Mouse (Mus musculus) 3134 (cell line): ENCODE data around the gene Dusp16.

Experiments used
- DNase-seq: peaks from one replicate; pipeline ENCODE4 v3.0.0-alpha.2; 2011; ENCODE audit warnings: low spot score; ENCODE audit not compliant: insufficient read length; ENCODE audit errors: extremely low read depth

The Dusp16 gene

DNA sequence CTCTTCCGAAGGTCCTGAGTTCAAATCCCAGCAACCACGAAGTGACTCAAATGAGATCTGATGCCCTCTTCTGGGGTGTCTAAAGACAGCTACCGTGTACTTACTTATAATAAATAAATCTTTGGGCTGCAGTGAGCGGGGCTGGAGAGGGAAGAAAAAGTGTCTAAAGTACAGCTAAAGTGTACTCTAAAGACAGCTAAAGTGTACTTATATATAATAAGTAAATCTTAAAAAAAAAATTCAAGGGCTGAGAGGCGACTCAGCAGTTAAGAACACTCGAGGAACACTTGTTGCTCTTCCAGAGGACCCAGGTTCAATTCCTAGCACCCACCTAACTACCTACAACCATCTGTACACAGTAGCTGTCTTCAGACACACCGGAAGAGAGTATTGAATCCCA lies 46.5 kb downstream of the Dusp16 start:
- no peak for DNase-seq

DNA sequence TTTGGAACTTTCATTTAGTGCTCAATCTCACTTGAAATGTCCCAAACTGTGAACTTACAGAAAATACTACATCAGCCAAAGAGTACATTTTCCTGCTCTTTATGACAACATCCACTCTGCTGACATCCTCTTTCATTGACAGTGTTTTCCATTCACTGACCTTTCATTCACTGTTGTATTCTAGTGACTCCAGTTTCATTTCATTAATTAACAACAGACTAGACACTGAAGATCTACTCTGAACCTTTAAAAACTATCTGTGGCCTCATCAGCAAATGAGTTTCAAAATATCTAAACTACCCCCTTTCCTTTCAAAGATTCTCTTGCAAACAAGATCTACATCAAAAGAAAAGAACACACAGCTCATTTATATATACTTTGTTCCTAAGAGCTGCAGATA lies 48.9 kb downstream of the Dusp16 start:
- no peak for DNase-seq

DNA sequence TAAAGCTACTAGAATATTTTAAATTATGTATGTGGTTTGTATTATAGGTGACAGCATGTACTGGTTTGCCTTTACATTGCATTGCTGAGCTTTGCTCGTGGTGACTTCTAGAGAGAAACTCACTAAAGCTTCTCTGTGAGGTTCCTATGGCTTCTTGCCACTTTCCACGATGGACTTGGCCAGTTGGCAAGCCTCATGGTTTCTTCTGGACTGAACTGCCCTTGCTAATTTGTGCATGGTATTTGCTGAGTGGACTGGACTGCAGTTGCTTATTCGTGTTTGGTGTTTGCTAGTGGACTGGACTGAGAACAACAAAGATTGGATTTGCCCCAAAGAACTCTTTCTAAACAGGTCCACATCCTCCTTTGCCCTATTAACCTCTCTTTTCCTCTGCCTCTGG lies 55.6 kb downstream of the Dusp16 start:
- no peak for DNase-seq

DNA sequence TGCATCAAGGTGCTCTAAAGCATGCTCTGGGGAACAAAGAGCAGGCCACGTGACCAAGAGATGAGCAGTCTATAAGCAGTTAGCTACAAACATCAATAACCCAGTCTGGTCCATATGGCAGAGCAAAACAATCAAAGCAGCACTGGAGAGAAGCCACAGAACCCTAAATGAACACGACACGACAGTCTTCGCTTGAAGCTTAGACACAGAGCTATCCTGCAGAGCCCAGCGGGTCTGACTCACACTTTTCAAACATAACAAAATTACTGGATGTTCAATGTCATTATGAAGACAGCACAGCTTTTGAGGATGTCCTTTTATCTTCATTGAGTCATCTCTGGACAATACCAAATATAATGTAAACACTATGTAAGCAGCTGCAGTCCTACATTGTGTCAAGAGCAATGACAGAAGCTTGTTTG lies 58.6 kb downstream of the Dusp16 start:
- no peak for DNase-seq

DNA sequence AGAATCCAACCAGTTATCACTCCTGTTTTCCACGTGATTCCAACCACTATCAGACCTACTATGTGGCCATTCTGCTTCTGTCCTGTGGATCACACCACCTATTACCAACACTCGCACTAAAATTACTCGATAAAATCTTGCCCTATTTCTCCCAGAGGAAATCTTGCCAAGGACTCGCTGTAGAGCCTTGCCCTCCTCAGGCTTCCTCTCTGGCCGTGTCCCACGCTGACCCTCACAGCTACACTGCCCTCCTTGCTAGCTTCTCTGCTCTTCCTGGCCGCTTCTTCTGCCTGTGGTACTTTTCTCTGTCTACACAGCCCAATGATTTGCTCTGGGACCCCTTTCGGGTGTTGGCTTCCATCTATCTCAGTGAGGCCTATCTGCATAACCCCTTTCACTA lies 59.6 kb downstream of the Dusp16 start:
- DNase-seq, result no peak

DNA sequence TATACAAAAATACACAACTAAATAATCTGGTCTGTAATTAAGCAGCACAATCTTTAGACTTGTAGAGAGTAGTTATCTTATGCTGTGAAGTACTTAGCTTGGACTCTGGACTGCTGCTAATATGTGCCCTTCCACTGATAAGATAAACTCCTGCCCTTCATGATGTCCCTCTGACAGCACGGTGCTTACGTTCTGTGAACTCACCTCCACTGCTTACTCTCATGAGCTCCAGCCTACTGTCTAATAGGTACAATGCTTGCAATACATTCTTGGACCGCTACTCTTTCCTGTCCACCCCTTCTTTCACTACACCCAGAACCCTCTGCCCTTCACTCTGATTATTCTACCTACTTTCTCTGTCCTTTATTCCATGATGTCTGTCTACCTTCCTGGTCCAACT lies 61.4 kb downstream of the Dusp16 start:
- DNase-seq, result no peak

DNA sequence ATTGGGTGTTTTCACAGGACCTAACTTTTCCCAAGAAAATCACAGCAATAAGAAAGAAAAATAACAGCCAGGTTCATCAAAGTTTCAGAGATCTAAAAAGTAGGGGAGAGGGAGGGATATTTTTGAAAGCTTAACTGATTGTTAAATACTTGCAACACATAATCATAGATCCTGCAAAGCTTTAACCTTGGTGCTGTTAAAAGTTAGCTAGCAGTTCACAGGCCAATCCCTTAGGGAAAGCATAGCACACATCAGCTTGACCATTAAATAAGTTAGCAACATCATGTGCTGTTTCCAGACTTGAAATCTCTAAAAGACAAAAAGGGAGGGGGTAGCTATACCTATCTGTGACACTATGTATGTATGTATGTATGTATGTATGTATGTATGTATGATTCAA lies 67.0 kb downstream of the Dusp16 start:
- no peak for DNase-seq

DNA sequence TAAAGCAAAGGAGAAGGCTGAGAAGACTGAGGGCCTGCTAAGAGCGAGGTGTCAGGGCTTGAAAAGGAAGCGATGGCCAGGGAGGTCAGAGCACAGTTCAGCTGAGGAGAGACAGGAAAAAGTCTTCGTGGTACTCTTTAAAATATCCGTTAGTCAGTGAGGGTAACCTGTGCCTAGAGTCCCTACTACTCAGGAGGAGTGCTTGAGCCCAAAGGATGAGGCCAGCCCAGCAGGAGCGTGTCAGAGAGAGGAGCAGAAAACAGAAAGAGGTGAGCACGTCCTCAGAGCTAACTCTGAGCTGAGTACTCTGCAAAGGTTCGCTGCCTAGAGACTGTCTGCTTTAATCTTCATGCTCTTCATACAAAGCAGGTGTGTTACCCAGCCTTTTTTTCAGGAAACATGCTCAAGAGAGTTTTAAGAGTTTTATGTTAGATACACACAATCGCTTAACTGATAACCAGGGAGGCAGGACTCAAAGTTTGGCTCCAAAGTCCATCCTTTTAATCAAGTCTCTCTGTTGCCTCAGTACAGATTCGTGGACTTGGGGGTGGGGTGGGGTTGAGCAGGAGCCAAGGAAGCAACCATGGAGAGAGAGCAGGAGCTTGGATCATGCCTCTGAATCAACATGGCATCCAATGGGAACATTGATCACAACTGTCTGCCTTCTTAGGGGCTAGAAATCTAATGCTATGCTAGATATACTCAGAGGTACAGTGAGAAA lies 68.4 kb downstream of the Dusp16 start:
- DNase-seq, result no peak

DNA sequence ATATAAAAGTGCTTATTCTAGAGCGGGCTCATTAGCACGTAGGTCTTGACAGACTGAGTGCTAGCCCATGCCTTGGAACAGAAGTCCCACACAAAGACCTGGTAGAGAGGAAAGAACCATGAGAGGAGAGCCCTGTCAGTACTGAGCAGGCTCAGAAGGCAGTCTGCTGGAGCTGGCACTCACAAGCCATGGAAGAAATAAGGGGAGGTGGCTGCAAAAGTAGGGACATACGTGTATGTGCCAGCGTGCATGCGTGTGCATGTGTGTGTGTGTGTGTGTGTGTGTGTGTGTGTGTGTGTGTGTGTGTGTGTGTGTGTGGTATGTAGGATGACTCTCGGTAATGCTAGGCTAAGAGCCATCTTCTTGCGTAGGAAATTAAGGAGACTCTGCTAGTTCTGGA lies 69.1 kb downstream of the Dusp16 start:
- no peak for DNase-seq

DNA sequence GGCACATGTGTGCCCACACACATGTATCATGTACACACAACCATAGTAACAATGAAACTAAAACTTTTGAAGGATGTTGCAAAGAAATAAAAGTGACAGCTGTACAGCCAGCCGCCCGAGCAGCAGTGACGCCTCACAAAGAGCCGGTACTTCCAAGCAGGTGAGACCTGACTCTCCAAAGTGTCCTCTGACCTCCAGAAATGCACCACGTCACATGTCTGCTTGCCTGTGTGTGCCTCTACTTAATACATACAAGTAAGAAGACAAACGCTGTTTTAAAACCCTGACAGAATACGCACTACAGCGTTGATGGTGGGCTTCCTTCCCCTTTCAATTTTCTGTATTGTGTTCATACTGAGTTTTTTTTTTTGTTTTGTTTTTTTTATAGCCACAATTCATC lies 69.5 kb downstream of the Dusp16 start:
- no peak for DNase-seq

DNA sequence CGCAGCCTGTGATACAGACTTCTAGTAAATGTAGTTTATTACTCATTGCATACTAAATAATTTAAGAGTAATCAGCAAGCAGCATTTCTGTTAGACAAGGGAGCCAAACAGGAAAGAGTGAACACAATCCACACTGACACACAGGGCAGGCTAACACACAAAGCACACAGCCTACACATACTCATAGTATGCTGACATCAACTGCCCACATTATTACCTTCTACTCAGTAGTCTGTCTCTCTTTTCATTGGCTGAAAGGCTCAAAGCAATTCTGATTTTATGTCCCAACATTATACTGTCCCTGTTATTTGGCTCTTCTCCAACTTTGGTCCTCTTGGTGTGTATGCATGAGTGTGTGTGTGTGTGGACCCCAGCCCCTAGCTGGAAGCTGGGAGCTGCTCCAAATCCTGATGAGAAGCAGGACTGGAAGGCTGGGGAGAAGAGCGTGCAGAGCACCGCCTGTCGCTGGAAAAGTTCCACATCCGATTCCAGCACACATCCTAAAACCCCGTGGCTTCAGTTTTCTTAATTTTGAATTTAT lies 70.6 kb downstream of the Dusp16 start:
- no peak for DNase-seq

DNA sequence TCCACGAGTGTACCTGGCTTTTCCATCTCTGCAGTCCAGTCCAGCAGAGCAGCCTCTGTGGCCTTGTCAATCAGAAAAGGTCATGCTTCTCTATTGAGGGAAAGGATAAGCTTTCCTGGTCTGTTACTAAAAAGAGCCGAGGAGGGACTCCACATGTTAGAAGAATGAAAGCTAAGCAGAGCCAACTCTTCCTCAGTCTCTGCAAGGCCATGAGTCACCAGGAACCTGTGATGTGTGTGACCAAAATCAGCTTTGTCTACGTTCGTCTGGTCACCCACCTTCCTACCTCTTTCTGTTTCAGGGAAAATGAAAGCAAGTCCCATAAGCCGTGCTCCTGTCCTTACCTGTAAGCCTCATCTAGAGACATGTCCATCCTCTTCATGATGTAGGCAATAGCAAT lies 72.3 kb downstream of the Dusp16 start:
- no peak for DNase-seq

DNA sequence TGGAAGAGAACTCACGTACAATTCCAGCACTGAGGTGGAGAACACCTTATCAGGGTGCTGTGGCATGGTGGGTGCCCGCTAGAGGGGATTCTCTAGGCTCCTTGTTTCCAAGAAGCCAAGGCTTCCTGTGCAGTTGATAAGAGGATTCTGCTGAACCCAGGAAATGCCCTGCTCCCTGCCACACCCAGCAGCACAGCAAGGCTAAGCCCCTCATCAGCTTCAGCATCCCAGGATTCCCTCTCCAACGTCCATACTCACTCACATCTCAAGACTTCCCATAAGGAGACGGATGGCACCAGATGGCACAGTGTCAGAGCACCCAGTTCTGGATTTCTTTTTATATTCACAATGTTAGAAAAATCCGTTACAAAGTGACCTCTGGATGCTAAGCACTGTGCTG lies 73.3 kb downstream of the Dusp16 start:
- DNase-seq, result no peak

DNA sequence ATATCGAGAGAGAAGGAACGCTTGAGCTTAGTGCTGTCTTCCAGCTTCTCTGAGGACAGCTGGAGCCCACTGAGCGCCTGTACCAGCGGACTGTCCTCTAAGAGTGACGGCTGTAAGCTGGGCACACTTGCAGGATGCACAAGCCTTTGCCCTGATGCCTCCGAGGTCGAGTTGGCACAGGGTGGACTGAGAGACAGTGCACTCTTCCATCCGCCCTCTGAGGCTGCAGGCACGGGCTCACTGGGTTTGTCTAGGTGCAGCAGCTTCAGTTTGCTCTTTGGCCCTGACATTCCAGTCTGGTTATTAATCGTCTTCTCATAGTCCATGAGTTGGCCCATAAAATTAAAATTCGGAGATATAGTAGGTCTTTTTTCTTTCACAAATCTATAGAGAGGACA lies 73.8 kb downstream of the Dusp16 start:
- no peak for DNase-seq

DNA sequence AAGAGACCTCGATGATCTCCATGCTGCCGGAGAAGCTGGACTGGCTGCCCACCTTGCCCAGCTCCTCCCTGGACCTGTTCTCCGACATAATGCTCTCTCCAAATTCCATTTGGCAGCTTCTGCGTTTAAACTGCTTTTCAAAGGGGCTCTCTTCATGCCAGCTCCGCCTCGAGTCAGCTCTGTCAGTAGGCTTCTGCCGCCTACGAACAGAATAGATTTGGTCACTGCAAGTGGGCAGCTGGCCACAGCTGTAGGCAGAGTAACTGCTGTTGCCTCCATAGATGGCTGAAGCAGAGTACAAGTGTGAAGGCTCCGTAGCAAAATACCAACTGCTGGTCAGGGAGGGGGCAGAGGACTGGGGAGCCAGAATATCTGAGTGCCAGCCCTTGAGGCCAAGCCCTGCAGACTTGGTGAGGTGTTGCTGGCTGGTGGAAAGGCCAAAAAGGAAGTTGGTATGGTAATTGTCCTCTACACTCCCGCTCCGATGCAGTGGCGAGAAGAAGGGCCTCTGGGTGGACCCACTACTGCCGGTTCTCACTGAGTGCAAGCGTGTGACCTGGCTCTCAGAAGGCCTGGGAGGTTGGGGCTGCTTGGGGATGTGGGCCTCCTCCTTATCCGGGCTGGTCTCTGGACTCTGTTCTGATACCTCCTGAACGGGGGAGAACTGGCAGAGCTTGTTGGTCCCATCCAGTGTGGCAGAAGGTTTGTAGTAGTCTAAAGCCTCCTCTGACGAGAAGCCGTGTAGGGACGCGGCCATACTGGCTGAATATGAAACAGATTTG lies 74.3 kb downstream of the Dusp16 start:
- no peak for DNase-seq

DNA sequence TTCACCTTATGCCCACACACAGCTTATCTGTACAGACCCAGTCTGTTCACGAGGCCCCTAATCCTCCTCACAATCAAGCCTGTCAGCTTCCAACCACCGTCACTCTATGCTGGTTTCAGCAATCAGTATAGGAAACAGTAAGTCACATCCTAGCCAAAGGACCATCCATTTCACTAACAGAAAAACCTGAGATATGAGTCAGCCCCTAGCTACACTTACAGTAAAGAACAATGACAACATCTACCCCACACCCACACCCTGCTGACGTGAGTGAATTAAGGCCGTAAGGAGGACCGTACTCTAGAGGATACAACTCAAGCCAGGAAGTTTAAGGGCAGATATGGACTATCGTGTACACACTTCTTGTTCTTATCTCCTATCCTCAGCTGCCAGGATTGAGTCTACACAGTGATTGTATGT lies 76.2 kb downstream of the Dusp16 start:
- DNase-seq, result no peak

DNA sequence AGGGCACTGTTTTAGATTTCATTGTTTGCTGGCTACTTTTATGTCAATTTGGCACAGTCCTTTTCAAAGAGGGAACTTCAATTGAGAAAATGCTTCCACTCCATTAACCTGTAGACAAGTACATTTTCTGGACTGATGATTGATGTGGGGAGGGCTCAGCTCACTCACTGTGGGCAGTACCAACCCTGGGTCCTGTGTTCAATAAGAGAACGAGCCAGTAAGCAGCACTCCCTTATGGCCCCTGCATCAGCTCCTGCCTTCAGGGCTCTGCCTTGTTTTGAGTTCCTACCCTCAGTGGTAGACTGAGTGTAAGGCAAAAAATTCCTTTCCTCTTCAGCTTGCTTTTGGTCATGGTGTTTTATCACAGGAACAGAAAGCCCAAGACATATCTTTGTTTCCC lies 78.5 kb downstream of the Dusp16 start:
- DNase-seq, result no peak

DNA sequence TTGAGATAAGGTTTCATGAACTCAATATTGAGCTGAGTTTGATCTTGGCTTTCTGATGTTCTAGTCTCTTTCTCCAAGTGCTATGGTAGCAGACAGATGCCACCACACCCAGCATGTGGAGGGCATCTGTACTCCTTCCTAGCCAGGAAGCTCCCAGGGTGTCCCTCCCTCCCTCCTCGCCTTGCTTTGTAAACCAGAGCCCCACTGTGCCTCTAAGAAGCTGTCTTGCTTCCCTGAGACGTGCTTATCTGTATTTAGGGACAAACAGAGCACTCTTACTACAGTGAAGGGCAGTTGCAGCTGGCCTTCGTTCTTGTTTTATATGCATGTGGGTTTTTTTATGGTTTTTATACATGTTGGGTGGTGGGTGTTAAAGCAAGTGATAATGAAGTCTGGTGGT lies 79.1 kb downstream of the Dusp16 start:
- no peak for DNase-seq

DNA sequence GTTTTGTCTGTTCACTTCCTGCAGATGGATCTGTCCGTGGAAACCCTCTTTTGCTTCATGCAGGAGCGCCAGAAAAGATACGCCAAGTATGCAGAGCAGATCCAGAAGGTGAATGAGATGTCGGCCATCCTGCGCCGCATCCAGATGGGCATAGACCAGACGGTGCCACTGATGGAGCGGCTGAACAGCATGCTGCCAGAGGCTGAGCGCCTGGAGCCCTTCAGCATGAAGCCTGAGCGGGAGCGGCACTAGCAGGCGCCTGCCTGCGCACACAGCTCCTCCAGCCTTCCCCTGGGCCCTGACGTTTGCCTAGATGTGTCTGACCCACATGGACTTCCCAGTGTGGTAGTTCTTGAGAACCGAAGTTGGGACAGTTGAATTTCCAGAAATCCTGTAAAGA lies 82.4 kb downstream of the Dusp16 start:
- no peak for DNase-seq

DNA sequence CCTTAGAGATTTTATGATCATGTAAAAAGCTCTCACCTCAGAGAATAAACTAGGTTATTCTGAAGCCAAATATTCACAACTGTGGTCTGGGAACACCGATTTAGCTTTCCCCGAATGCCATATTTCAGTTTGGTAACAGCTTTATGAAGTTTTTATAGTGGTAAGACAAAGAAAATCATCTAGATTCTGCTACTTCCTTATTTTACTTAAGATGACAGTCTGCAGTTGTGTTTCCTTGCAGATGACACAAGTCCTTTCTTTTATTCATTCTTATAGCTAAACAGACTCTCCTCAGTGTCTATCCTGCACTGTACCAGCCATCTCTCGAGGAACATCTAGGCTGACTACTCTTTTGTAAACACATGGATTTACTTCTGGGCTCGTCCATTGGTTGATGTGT lies 86.0 kb downstream of the Dusp16 start:
- DNase-seq, result no peak

DNA sequence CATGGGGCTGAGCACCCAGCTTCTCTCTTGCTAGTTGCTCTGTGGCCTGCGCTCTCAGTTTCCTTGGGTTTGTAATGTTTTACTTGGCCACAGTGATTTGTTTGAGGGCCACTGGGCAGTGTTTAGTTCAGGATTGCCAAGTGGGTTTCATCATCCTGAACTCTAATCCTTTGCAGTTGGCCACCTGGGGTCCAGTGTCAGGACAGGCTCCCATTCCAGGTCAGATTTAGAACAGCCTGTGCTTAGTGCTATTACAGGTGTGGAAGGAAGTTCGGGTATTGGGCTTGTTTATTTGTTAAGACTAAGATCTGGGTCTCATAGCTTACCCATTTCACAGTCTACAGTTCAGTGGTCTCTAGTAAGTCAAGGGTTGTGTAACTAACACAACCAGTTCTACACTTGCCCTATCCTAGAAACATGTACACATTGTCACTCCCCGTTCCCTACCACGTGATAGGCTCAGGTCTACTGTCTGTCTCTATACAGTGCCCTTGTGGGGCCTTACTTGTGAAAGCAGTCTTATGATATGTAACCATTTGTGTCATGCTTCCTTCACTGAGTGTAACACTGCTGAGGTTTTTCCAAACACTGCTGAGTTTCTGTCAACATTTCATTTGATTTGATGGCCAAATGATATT lies 89.3 kb downstream of the Dusp16 start:
- no peak for DNase-seq

DNA sequence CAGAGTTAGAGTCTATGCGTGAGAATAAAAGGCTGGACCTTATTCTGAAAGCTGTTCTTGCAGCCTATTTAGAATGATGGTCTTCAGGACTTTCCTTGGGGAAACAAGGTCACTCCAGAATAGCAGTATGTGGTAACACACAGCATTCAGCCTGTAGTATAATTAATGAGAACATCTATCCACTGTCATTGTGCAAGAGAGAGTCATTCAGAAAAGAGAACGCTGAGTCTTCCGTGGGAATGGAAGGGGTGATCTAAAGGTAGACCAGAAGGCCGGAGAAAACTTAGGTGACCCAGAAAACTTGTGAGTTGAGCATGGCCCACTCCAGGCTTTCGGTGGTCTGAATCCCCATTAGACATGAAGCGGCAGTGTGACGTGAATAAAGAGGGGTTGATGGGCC lies 90.2 kb downstream of the Dusp16 start:
- no peak for DNase-seq
